Mouse (Mus musculus): ENCODE data around the gene Gm40193.

GRCm38 (mm10) chr11:70489684-70490083 is 43.1 kb downstream of the Gm40193 start:
- TF ChIP-seq CTCF (IDR thresholded peaks at IDR 0.05; ENCODE audit: low read depth), result no peak
- no peak for TF ChIP-seq EP300 (IDR thresholded peaks at IDR 0.05; ENCODE audit: low read depth)

All from liver, embryonic 14.5 days (tissue).